Mouse (Mus musculus) Patski (cell line): ENCODE measurements around the gene Rhoj. TPM values are rescaled to one million over a fixed set of nuclear protein-coding genes. Genes with fewer than 3 reads are reported as not detected.
"Not testable (repeated sequence)": the region's sequence is repeated elsewhere in the genome, so short reads cannot be mapped to it uniquely, and the experiment has no call there.

ENCODE experiments used
- ATAC-seq: fragments of 100-300 bp; one replicate; pipeline ENCODE4 v1.8.0; 2021
- CTCF ChIA-PET: fragments of 350-600 bp; sonication (Branson Sonifier 250); formaldehyde crosslinking; loops from one replicate; lab custom pipeline; 2022; ENCODE audit warnings: inconsistent platforms; lab: Charles Lee
- POLR2A ChIA-PET: fragments of 350-600 bp; sonication (Branson Sonifier 250); formaldehyde crosslinking; loops from one replicate; lab custom pipeline; 2022; ENCODE audit warnings: antibody characterized with exemption, inconsistent platforms; lab: Charles Lee
- DNase-seq: peaks from one replicate; pipeline ENCODE4 v3.0.0-alpha.2; 2011; ENCODE audit warnings: low read depth, low spot score
- H3K27me3 ChIP-seq: fragments of 371-371 bp; one replicate; pipeline ENCODE4 v1.5.1; 2021
- CTCF ChIP-seq: fragments of 100-300 bp; IDR thresholded peaks from one replicate; pipeline ENCODE4 v1.5.1; 2021
- in situ Hi-C: fragments of 300-500 bp; cut with MboI; formaldehyde crosslinking; loops from 3 replicates; pipeline ENCODE4 v1.11.1; 2018; ENCODE audit warnings: low pct_unique_long_range_greater_than_20kb, mixed read lengths
- polyA plus RNA-seq: library from polyadenylated mRNA; unstranded; gene quantifications from one replicate; pipeline ENCODE4 v1.2.3, GENCODE M21; 2021

Gene Rhoj
- polyA plus RNA-seq, 1 experiment from 2014 or later = 0.24 TPM

DNA sequence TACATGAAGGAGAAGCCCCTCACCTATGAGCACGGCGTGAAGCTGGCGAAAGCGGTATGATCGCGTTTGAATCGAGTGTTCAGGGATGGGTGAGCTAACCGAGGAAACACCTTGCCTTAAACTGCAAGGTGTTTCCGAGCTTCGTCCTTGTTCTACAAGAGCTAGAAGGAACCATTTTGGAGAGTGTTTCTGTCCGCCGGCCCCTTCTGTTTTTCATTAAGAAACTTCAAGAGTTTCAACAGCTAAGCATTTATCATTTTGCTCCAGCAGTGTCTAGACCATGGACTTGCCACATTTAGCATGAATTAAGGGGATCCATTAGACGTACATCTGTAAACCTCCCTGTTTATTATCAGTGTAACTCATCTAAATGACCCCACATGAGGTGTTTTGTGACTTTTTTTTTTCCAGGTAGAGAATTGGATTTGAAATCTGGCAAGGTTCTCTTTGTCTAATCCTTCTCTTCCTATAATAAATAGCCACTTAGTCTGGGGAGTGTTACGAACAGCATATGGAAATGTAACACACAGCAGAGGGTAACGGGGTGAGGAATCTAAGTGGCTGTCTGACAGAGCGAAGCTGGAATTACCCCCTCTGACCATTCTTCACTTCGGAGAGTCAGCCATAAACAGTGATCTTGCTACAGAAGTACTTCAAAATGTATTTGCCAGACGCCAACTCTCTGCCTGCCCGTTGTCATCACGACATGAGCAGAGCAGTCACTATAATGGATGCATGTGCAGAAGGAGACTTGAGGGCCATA is 86.1 kb downstream of the Rhoj start:
- ChIA-PET CTCF (no interaction called here), POLR2A (no interaction called here)
- ATAC-seq (no peak), DNase-seq (no peak)
- TF ChIP-seq CTCF = no peak
- in situ Hi-C loops = loop anchor here (10.0 kb wide), 1 partner anchor 1059 kb away; no protein-coding TSS in a partner anchor
- peaks cover 21% of the 10 kb centered on the region for H3K27me3 ChIP-seq

DNA sequence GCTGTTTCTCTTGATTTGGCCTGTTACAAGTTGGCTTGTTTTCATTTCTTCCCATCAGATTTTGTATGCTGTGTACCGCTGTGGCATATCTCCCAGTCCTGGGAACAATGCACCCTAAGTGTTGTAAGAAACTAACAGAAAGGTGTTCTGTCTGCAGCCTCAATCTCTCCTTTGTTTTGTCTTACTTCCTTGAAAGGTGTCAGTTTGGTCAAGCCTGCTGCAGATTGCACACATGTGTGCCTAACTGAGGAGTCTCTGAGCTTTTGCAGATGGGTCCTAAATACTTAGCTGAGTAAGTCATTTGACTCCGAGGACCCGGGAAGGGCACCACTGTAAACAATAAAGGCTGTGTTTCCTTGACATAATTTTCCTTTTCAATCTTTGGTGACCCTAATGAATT is 88.5 kb downstream of the Rhoj start:
- POLR2A ChIA-PET = no interaction called here
- H3K27me3 ChIP-seq = peaks cover 22% of the 10 kb centered on the region
- no peak for TF ChIP-seq CTCF
- DNase-seq (no peak), ATAC-seq (no peak)
- CTCF ChIA-PET = no interaction called here
- in situ Hi-C loops = loop anchor here (10.0 kb wide), 1 partner anchor 1062 kb away; no protein-coding TSS in a partner anchor

DNA sequence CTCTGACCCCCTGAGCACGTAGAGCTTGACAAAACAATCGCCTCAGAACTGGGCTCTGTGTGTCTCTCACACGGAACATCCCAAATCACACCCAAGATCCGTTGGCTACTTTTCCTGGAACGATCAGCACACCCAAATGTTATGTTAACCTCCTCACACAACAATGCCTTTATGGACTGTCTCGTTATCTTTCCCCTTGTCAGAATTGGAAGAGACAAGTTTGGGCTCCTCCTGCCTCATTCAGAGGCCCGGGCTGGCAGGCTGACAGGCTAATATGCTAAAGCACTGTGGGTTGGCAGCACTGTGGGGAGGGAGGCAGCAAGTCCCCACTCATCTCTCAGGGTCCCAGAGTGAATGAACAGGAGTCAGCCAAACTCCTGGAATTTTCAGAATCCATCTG is 89.0 kb downstream of the Rhoj start:
- no peak for DNase-seq
- ATAC-seq = no peak
- peaks cover 22% of the 10 kb centered on the region for H3K27me3 ChIP-seq
- in situ Hi-C loops = loop anchor here (10.0 kb wide), 1 partner anchor 1062 kb away; no protein-coding TSS in a partner anchor
- TF ChIP-seq CTCF = no peak
- ChIA-PET POLR2A (no interaction called here), CTCF (no interaction called here)

DNA sequence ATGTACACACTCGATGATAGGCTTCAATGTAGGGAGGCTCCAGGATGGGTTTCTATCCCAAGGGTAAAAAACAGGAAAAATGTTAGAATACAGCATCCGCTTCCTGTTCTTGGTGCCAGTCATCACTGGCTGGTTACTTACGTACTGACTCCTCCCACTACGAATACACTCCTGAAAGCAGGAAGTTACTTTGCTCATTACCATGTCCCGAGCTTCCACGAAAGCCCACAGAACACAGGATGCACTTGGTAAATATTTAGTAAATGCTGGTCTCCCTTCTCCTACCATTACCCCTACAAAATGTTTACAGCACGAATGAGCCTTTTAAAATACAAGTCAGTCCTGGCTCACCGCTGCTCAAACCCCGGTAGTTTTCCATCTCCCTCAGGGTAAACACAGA is 104.8 kb downstream of the Rhoj start:
- in situ Hi-C loops = no loop called here
- no peak for TF ChIP-seq CTCF
- ATAC-seq = no peak
- CTCF ChIA-PET = interaction anchor here (0.8 kb wide), 1 partner anchor 8 kb away, joined by 3 read pairs; no protein-coding TSS in a partner anchor
- DNase-seq = no peak
- POLR2A ChIA-PET = no interaction called here
- H3K27me3 ChIP-seq = peaks cover 17% of the 10 kb centered on the region

DNA sequence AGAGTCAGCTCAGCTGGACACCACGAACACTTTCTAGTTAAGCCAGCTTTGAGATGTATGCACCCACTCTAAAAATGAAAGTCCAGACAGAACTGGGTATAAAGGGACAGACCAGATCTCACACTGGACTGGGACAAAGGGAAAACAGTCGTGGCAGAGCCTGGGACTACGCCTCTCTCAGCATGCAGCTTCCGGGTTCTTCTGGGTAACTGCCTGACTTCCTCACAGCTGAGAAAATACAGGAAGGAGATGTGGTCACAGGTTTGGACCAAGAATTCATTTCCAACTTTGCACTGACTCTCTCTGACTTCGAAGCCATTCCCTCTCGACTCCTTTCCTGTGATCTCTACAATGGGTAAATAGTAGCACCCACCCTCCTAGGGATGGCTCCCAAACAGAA is 106.9 kb downstream of the Rhoj start:
- POLR2A ChIA-PET = no interaction called here
- CTCF ChIA-PET = no interaction called here
- ATAC-seq = no peak
- no peak for TF ChIP-seq CTCF
- in situ Hi-C loops = no loop called here
- H3K27me3 ChIP-seq = peaks cover 11% of the 10 kb centered on the region
- DNase-seq = no peak

DNA sequence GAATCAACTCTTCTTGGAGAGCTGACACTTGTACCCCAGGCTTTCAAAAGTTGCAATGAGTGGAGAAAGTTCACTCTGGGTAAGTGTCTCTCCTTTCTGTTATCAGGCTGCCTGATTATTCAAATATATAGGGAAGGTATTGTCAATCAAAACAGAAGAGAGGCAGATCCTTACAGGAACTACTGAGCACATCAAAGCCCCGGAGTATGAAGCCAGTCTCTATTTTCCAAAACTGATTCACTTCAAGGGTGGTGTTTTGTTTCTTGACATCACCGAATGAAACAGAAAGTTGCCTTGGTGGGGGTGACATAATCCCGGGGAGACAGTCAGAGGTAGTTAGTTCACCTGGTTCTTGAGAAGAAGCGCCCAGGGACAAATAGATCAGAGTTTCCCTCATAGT is 108.6 kb downstream of the Rhoj start, which contains the start of gene Gphb5:
Gphb5 (minus strand) TSS at position 101 of the 400 bp plus-strand sequence.
- no peak for TF ChIP-seq CTCF
- peaks cover 12% of the 10 kb centered on the region for H3K27me3 ChIP-seq
- DNase-seq (no peak), ATAC-seq (no peak)
- in situ Hi-C loops = no loop called here
- ChIA-PET POLR2A (no interaction called here), CTCF (no interaction called here)

DNA sequence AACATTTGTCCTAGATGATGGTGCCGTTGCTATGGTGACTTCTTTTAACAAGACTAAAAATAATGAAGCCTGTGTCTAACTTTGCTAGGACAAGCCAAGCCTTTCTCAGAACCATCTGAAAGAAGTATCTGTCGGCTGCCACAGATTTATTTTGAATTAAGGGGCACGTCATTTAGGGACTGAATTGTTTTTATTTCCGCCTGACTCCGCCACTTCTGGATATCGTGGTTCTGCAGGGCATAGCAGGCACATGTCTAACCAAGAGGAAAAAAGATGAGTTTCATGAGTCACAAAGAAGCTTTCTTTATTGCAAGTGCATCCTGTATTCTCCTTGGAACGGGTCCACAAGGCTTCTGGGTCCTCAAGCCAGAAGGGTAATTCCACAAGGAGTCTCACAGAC is 116.2 kb downstream of the Rhoj start:
- ATAC-seq (no peak), DNase-seq (peak; percentile 22)
- TF ChIP-seq CTCF = no peak
- ChIA-PET POLR2A (interaction anchor here (0.6 kb wide), 1 partner anchor 768 kb away, joined by 4 read pairs; no protein-coding TSS in a partner anchor), CTCF (no interaction called here)
- H3K27me3 ChIP-seq = peaks cover 10% of the 10 kb centered on the region
- in situ Hi-C loops = no loop called here

DNA sequence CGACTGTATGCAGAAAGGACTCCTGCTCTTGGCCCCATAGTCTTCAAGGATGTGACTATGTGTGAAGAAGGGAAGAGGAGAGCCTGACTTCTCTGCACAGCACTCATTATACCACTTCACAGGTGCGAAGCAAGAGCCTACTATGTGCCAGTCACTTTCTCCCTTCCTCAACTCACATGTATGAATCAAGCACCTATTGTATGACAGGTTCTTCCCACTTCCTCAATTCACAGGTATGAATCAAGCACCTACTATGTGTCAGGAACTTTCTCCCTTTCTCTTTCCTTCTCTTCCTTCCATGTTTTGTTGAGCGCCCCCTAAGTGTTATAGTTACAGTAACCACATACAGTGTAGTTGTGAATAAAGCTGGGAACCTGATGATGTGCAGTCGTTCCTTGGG is 116.7 kb downstream of the Rhoj start:
- in situ Hi-C loops = no loop called here
- DNase-seq (no peak), ATAC-seq (no peak)
- ChIA-PET POLR2A (no interaction called here), CTCF (no interaction called here)
- TF ChIP-seq CTCF = no peak
- H3K27me3 ChIP-seq = peaks cover 10% of the 10 kb centered on the region

DNA sequence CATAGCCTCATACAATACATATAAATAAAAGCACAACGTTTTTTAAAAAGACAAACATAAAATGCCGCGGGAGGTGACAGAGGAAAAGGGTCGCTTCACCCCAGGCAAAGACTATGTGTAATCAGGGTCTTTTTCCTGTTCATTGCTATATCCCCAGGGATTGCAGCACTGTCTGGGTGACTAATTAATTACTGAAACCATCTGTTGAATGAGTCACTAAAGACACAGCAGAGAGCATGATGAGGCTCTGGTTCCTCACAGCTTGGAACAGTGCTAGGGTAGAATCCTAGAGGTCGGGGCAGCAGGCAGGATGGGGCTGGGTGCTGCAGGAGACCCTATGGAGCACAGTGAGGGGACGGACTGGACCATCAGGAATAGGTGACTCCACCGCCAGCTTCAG is 117.8 kb downstream of the Rhoj start:
- TF ChIP-seq CTCF = no peak
- POLR2A ChIA-PET = no interaction called here
- in situ Hi-C loops = no loop called here
- H3K27me3 ChIP-seq = peaks cover 10% of the 10 kb centered on the region
- ATAC-seq (peak; percentile 64), DNase-seq (peak; percentile 24)
- CTCF ChIA-PET = no interaction called here

DNA sequence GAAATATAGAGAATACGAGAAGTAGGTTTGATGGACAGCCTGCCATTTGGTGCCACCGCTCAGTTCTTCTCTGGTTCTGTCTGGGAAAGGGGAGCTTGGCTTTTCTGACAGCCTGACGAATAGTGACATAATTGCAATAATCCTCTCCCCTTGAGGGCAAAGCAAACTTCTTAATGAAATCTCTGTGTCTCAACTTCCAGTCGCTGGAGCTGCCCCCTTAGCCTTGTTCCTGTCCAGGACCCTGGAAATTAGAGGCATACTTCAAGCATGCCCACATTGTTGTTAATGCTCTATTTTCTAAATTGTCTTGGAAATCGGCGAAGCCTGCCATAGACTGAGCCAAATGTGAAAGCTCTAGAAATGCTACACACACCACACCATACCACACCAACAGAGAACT is 120.6 kb downstream of the Rhoj start:
- CTCF ChIA-PET = no interaction called here
- POLR2A ChIA-PET = no interaction called here
- H3K27me3 ChIP-seq = peaks cover 11% of the 10 kb centered on the region
- in situ Hi-C loops = no loop called here
- ATAC-seq = no peak
- no peak for DNase-seq
- TF ChIP-seq CTCF = no peak

DNA sequence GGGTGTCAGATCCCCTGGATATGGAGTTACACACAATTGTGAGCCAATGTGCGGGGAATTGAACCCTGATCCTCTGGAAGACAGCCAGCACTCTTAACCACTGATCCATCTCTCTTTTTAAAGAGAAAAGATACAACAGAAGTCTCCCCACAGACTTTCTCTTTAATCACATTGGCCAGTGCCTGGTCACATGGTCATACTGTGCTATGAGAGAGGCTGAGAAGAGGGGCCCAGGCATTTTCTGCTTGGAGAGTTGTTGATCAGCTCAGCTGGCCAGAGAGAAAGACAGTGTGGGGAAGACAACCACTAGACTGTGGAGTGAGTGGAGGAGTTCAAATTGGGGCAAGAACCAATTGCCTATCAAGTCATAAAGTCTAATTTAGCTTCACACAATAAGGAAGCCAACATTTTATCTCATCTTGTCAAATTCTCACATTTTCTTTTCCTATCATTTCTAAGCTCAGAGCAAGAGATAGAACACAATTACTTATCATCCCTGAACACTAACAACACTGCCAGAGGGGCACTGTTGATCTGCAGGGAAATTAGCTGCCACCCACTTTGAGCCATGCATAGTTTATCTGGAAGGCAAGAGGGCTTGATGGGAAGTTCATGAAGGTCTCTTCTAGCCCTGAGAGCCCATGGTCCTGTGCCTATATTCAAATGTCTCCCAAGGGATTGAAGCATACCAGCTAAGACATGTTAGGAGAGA is 121.7 kb downstream of the Rhoj start:
- in situ Hi-C loops = no loop called here
- TF ChIP-seq CTCF = no peak
- no peak for DNase-seq
- no peak for ATAC-seq
- ChIA-PET POLR2A (no interaction called here), CTCF (interaction anchor here (1.2 kb wide), 1 partner anchor 14 kb away, joined by 3 read pairs; no protein-coding TSS in a partner anchor)
- peaks cover 11% of the 10 kb centered on the region for H3K27me3 ChIP-seq

DNA sequence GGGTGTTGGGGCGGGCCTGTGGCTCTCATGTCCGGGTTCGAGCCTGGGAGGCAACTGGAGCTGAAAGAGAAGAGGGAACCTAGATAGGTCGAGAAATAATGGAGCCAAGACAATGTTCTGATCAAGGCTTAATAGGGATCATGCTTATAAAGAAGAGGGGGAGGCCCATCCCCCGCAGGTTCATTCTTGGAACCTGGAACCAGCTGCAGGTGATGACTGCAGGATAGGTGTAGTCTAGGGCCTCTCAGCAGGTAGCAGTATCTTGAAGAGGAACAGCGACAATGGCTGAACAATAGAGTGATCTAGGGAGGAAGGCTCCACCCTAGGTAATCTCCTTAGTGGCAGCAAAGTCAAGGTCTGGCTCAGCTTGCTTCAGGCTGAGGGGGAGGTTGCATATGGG is 124.3 kb downstream of the Rhoj start:
- POLR2A ChIA-PET, in situ Hi-C loops, DNase-seq, ATAC-seq: not testable (repeated sequence)
- CTCF ChIA-PET = interaction anchor here (1.4 kb wide), 1 partner anchor 12 kb away, joined by 4 read pairs; no protein-coding TSS in a partner anchor
- peaks cover 16% of the 10 kb centered on the region for H3K27me3 ChIP-seq
